Mouse (Mus musculus): ENCODE results near the gene Tlr2.

GRCm38 (mm10) chr3:83816372-83816925 lies 25.1 kb downstream of the Tlr2 start:
- TF ChIP-seq ZC3H11A (IDR thresholded peaks at IDR 0.05; ENCODE audit: borderline replicate concordance, low read depth, low read length) (no peak), CHD2 (IDR thresholded peaks at IDR 0.05; ENCODE audit: low read depth, low read length) (no peak), ZNF384 (IDR thresholded peaks at IDR 0.05; ENCODE audit: low read depth, low read length) (no peak), HCFC1 (IDR thresholded peaks at IDR 0.05; ENCODE audit: borderline replicate concordance, insufficient read depth, low read length) (no peak)

Measured in ES-E14 (cell line).